Mouse (Mus musculus) neural tube, embryonic 12.5 days (tissue): ENCODE results near the gene Mrs2. TPM values are rescaled to one million over a fixed set of nuclear protein-coding genes. Genes with fewer than 3 reads are reported as not detected.

Experiments
- ATAC-seq: fragments of 200-750 bp; cut with Nextera tagmentation; 2 replicates; pipeline ENCODE4 v1.8.0; 2017; ENCODE audit warnings: low read depth, mild to moderate bottlenecking, moderate TSS enrichment, moderate library complexity; ENCODE audit not compliant: low FRiP score
- H3K27ac ChIP-seq: fragments of 300-500 bp; sonication (generic); 2 replicates; pipeline ENCODE4 v1.5.1; 2016
- H3K27me3 ChIP-seq: fragments of 300-500 bp; sonication (generic); replicated peaks from 2 replicates; pipeline ENCODE4 v1.6.1; 2016; ENCODE audit warnings: mild to moderate bottlenecking
- H3K36me3 ChIP-seq: fragments of 300-500 bp; sonication (generic); 2 replicates; pipeline ENCODE4 v1.6.1; 2016; ENCODE audit warnings: mild to moderate bottlenecking
- H3K4me1 ChIP-seq: fragments of 300-500 bp; sonication (generic); 2 replicates; pipeline ENCODE4 v1.6.1; 2016
- H3K4me2 ChIP-seq: fragments of 300-500 bp; sonication (generic); replicated peaks from 2 replicates; pipeline ENCODE4 v1.6.1; 2016; ENCODE audit warnings: mild to moderate bottlenecking
- H3K4me3 ChIP-seq: fragments of 300-500 bp; sonication (generic); 2 replicates; pipeline ENCODE4 v1.5.1; 2016
- H3K9ac ChIP-seq: fragments of 300-500 bp; sonication (generic); 2 replicates; pipeline ENCODE4 v1.6.1; 2016; ENCODE audit warnings: mild to moderate bottlenecking
- H3K9me3 ChIP-seq: fragments of 300-500 bp; sonication (generic); 2 replicates; pipeline ENCODE4 v1.6.1; 2016; ENCODE audit warnings: mild to moderate bottlenecking
- WGBS: fragments of 180-500 bp; shearing (Covaris S2); methylation state at CpG from one replicate; pipeline ENCODE4 v1.1.7; 2016; 5-methylcytosine and 5-hydroxymethylcytosine counted together
- polyA plus RNA-seq: library from polyadenylated mRNA; unstranded; fragments of >200 nt; fragmentation: Nextera tagmentation; extraction: Ambion mirVana; gene quantifications from 2 replicates; pipeline ENCODE4 v1.2.1, GENCODE M21; 2016

Gene Mrs2
- polyA plus RNA-seq, 1 experiment from 2014 or later = 28.8 TPM

DNA sequence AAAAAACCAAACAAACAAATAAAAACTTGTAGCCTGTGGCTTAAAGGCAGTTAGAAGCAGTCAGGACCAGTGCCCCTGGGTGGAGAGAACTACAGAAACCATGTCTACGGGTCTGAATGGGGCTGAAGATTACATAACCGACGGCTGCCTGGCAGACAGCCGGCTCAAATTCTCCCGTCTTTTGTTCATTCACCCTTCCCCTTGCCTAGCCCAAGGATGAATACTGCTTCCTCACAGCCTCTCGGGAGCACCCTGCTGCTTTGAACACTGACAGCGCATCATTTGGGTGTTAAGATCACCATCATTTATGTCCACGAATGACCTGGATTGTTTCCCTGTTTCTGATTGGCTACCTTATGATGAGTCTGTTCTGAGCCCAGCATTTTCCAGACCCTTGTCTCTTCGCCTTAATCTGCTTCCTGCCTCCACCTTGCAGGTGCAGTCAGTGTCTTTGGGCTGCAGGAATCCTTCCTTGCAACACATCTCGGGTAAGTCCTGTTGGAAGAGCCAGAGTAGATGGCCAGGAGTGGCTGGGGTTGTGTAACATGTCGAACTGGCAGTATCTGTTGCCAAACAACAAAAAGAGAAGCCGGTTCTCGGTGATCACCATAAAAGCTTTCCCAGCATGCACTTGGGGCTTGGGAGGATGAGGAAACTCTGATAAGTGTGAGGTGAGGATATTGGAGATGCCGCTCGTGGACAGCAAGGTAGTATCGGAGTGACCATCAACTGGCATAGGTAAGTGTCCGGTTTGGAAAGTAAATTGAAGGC, 77.5 kb downstream of the Mrs2 start, which contains the start of gene Gpld1:
Gene Gpld1 (plus strand): TSS at position 641 of the 771 bp plus-strand sequence.
- 47% methylated on average over 17 of the region's 17 CpGs for WGBS
- Histone ChIP-seq H3K27me3 (no peaks in the 10 kb centered on the region), H3K9me3 (no peaks in the 10 kb centered on the region), H3K36me3 (no peaks in the 10 kb centered on the region), H3K27ac (no peak within 1 kb of the TSS), H3K4me2 (peak within 1 kb of the TSS; percentile 1), H3K4me3 (no peak within 1 kb of the TSS), H3K4me1 (peaks cover 10% of the 10 kb centered on the region), H3K9ac (no peak within 1 kb of the TSS)
- ATAC-seq = no peak

DNA sequence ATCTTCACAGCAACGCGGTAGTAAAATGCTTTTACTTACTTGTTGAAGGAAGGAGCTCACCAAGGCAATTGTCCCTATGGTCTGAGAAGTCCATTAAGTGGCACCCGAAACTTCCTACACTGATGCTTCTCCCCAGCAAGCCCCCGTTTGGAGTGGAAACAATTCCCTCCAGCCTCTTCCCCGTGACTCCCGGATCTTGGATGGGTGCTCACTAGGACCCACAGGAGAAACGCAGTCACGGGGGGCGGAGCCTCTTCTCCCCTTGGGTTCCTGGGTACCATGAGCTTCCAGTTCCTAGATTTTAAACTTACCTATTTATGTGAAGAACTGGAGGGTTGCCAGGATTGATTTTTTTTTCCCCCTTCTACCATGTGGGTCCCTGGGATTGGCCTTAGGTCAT, 80.7 kb downstream of the Mrs2 start:
- WGBS = 90% methylated on average over 9 of the region's 9 CpGs
- H3K4me1 ChIP-seq = peaks cover 12% of the 10 kb centered on the region
- H3K9me3 ChIP-seq = no peaks in the 10 kb centered on the region
- no peak overlapping the region for H3K4me2 ChIP-seq
- no peak overlapping the region for H3K4me3 ChIP-seq
- H3K36me3 ChIP-seq = no peaks in the 10 kb centered on the region
- no peak overlapping the region for H3K27ac ChIP-seq
- ATAC-seq = no peak
- H3K27me3 ChIP-seq = no peaks in the 10 kb centered on the region
- H3K9ac ChIP-seq = no peak overlapping the region

DNA sequence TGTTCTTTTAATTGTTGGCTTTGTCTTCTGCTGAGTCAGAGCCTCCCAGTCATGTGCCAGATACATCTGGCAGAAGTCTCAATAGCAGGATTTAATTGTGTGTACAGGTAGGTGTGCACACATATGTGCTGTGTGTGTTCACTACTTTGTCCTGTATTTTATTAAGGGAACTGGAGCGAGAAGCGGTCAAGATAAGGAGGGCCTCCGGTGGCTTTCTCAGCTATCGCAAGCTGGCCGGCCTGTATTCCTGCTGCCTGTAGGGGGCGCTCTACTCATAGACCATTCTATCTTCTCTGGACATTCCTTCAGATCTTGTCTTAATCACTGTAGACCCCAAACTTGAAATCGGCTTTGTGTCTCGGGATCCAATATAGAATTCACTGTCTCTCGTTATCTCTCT, 81.5 kb downstream of the Mrs2 start:
- Histone ChIP-seq H3K9me3 (no peaks in the 10 kb centered on the region), H3K27me3 (no peaks in the 10 kb centered on the region), H3K4me2 (no peak overlapping the region), H3K9ac (no peak overlapping the region), H3K27ac (no peak overlapping the region), H3K4me1 (peaks cover 12% of the 10 kb centered on the region), H3K4me3 (no peak overlapping the region), H3K36me3 (no peaks in the 10 kb centered on the region)
- 39% methylated on average over 9 of the region's 9 CpGs for WGBS
- no peak for ATAC-seq

DNA sequence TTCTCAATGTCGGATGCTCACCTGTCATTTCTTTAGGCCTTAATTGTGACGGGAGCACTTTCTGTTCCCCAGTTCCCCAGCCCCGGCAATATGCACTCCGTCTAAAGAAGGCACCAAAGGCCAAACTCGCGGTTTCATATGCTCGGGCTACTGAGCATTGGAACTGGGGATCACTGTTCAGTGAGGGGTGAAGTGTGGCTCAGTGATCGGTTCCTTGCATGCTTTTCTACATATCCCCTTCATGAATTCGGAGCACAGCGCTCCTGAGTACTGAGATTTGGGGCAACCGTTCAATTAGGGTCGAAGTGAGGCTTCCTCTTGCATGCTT, 82.4 kb downstream of the Mrs2 start:
- Histone ChIP-seq H3K4me3 (peak overlapping the region; percentile 84), H3K9me3 (no peaks in the 10 kb centered on the region), H3K27ac (no peak overlapping the region), H3K9ac (peak overlapping the region; percentile 83), H3K36me3 (no peaks in the 10 kb centered on the region), H3K4me1 (peaks cover 11% of the 10 kb centered on the region), H3K27me3 (no peaks in the 10 kb centered on the region), H3K4me2 (peak overlapping the region; percentile 91)
- 19% methylated on average over 12 of the region's 12 CpGs for WGBS
- no peak; the same call in 1 of the 2 replicates for ATAC-seq

Other genes starting within 250 kb of the Mrs2 start
- 21.4 and 24.1 TPM in 2 replicates for gene BC005537, start 218.7 kb downstream of the Mrs2 start, polyA plus RNA-seq
- 43.4 and 44.3 TPM in 2 replicates for gene Acot13, start 188.8 kb downstream of the Mrs2 start, polyA plus RNA-seq
- 60.9 and 61.5 TPM in 2 replicates for gene Tdp2, start 188.7 kb downstream of the Mrs2 start, polyA plus RNA-seq
- 1.9 and 2.4 TPM in 2 replicates for gene D130043K22Rik, start 175.2 kb downstream of the Mrs2 start, polyA plus RNA-seq
- 8.0 and 9.1 TPM in 2 replicates for gene Aldh5a1, start 82.7 kb downstream of the Mrs2 start, polyA plus RNA-seq
- gene Gpld1, start 77.2 kb downstream of the Mrs2 start, polyA plus RNA-seq = 0.76 and 0.87 TPM in 2 replicates
- gene Dcdc2a, start 35.6 kb upstream of the Mrs2 start, polyA plus RNA-seq = 2.8 and 2.9 TPM in 2 replicates